Mouse (Mus musculus) CD4-positive, CD25-positive, alpha-beta regulatory T cell, adult 2 months (primary cell): ENCODE measurements at regions not wholly inside any gene's neighbourhood (a gene's known extent, or its start where the extent isn't known, plus 50 kb on each side); places are given as distances from the start of the nearest gene placed in this dataset.

Experiments used
- DNase-seq: peaks from one replicate; pipeline ENCODE4 v3.0.0-alpha.2; 2012; ENCODE audit warnings: low read depth, low spot score

DNA sequence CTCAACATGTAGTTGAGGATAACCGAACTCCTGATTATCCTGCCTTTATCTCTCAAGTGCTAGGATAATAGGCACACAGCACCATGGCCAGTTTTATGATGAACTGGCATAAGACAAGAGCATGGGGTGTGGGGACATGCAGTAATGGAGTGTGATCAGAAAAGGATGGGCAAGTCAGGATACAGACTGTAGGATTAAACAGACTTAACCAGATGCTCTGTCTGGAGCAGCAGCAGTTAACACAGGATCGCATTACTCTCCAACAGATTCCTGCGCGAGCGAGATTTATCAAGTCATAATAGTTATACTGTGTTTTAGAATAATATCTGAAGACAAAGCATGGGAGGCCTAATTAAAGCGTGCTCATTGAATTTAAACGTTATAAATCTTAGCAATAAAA is 51.8 kb upstream of the Adtrp start:
- DNase-seq = no peak

DNA sequence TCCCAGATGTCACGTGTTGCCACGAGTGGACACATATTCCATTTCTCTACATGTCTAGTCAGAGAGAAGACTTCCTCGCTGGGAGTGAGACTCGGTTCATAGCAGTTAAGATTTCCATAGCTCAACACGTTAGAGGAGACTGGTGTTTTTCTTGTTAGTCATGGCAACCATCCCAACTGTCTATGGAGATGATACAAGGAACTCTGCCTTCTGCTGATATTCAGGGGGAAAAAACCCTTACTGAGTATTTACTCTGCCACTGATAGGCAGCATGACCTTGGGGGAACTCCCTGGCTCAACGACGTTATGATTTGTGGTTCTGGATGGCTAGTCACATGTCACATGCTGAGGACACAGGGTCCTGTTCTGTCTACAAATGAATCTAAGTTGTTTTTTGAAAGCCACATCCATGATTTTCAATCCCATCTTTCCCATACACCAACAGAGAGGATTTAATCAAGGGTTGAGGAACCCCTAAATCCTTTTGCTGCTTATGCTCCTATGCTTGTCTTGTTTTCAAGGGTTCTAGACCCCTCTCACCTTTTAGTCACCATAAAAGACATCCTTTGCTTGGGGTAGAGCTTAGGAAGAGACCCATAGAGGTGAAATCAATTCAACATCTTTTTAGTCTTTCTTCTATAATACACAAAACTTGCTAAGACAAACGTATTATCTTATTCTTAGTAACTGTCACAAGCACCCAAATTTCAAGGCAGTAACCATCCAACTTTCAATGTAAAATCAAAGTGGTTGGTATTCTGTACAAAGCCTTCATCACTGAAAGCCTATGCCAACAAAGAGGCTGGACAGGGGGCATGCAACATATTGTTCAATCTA is 50.2 kb upstream of the Adtrp start:
- DNase-seq = peak; percentile 7
